Mouse (Mus musculus): Measurements from ENCODE around the gene Xpo1. TPM values are rescaled to one million over a fixed set of nuclear protein-coding genes. Genes with fewer than 3 reads are reported as not detected.

Gene Xpo1
- 10 to 100 TPM; 33.9 to 44.3 TPM for total RNA-seq (2021)

- intact Hi-C loops (cut with DNase I) = loop anchor here (1.0 to 10.0 kb wide), 7 partner anchors 44 to 1683 kb away; partner anchors contain the start of genes Fam161a, Mdh1, Usp34 and Wdpcp
- peak; percentile 99 for DNase-seq (ENCODE audit: low spot score)
Measured at GRCm38 (mm10) chr11:23255427-23256193, at the start of gene Xpo1. Gene Xpo1, plus strand, starts transcription at chr11:23256041.

- intact Hi-C loops (cut with DNase I) = no loop called here
- no peak for DNase-seq (ENCODE audit: low spot score)
Measured at GRCm38 (mm10) chr11:23209717-23210116, 46.1 kb upstream of the Xpo1 start.

- peak; percentile 58 for DNase-seq (ENCODE audit: low spot score)
- intact Hi-C loops (cut with DNase I) = loop anchor here (1.0 kb wide), 1 partner anchor 44 kb away; no protein-coding TSS in a partner anchor
Measured at GRCm38 (mm10) chr11:23210590-23211510, 45.0 kb upstream of the Xpo1 start.

- DNase-seq (ENCODE audit: low spot score) = peak; percentile 15
- intact Hi-C loops (cut with DNase I) = no loop called here
Measured at GRCm38 (mm10) chr11:23217430-23217829, 38.4 kb upstream of the Xpo1 start.

- DNase-seq (ENCODE audit: low spot score) = no peak
Measured at GRCm38 (mm10) chr11:23236015-23236414, 19.8 kb upstream of the Xpo1 start.

GRCm38 (mm10) chr11:23253931-23254330 is 1.9 kb upstream of the Xpo1 start:
- DNase-seq (ENCODE audit: low spot score) = no peak
- intact Hi-C loops (cut with DNase I) = loop anchor here (10.0 kb wide), 1 partner anchor 189 kb away; no protein-coding TSS in a partner anchor

More at GRCm38 (mm10) chr11:23236015-23236414, 19.8 kb upstream of the Xpo1 start:
- intact Hi-C loops (cut with DNase I) = no loop called here

GRCm38 (mm10) chr11:23254548-23254947 is 1.3 kb upstream of the Xpo1 start:
- intact Hi-C loops (cut with DNase I) = loop anchor here (10.0 kb wide), 1 partner anchor 190 kb away; no protein-coding TSS in a partner anchor
- DNase-seq (ENCODE audit: low spot score) = no peak

GRCm38 (mm10) chr11:23255053-23255426 is 801 bp upstream of the Xpo1 start:
- intact Hi-C loops (cut with DNase I) = loop anchor here (1.0 to 10.0 kb wide), 6 partner anchors 44 to 1683 kb away; partner anchors contain the start of genes Fam161a, Mdh1 and Wdpcp
- DNase-seq (ENCODE audit: low spot score) = no peak

- intact Hi-C loops (cut with DNase I) = loop anchor here (2.0 to 10.0 kb wide), 6 partner anchors 51 to 1684 kb away; partner anchors contain the start of genes Fam161a, Mdh1, Usp34 and Wdpcp
- peak; percentile 10 for DNase-seq (ENCODE audit: low spot score)
Measured at GRCm38 (mm10) chr11:23256194-23256802, 457 bp downstream of the Xpo1 start.

- peak; percentile 66 for DNase-seq (ENCODE audit: low spot score)
- intact Hi-C loops (cut with DNase I) = loop anchor here (2.0 to 10.0 kb wide), 6 partner anchors 50 to 1685 kb away; partner anchors contain the start of genes Fam161a, Mdh1, Usp34 and Wdpcp
Measured at GRCm38 (mm10) chr11:23256803-23257704, 1.2 kb downstream of the Xpo1 start.

GRCm38 (mm10) chr11:23259073-23259472 is 3.2 kb downstream of the Xpo1 start:
- DNase-seq (ENCODE audit: low spot score) = no peak
- intact Hi-C loops (cut with DNase I) = loop anchor here (5.0 to 10.0 kb wide), 5 partner anchors 194 to 1687 kb away; partner anchors contain the start of genes Fam161a, Mdh1 and Wdpcp

GRCm38 (mm10) chr11:23259481-23259880 is 3.6 kb downstream of the Xpo1 start:
- DNase-seq (ENCODE audit: low spot score) = no peak
- intact Hi-C loops (cut with DNase I) = loop anchor here (5.0 to 10.0 kb wide), 5 partner anchors 195 to 1687 kb away; partner anchors contain the start of genes Fam161a, Mdh1 and Wdpcp

- intact Hi-C loops (cut with DNase I) = no loop called here
- no peak for DNase-seq (ENCODE audit: low spot score)
Measured at GRCm38 (mm10) chr11:23260186-23260585, 4.3 kb downstream of the Xpo1 start.

- no peak for DNase-seq (ENCODE audit: low spot score)
- intact Hi-C loops (cut with DNase I) = no loop called here
Measured at GRCm38 (mm10) chr11:23261490-23261889, 5.6 kb downstream of the Xpo1 start.

- intact Hi-C loops (cut with DNase I) = no loop called here
- DNase-seq (ENCODE audit: low spot score) = no peak
Measured at GRCm38 (mm10) chr11:23264949-23265348, 9.1 kb downstream of the Xpo1 start.

GRCm38 (mm10) chr11:23271770-23272724 is 16.2 kb downstream of the Xpo1 start:
- intact Hi-C loops (cut with DNase I) = loop anchor here (1.0 to 5.0 kb wide), 4 partner anchors 123 to 285 kb away; partner anchors contain the start of gene Fam161a
- no peak for DNase-seq (ENCODE audit: low spot score)

GRCm38 (mm10) chr11:23275780-23276179 is 19.9 kb downstream of the Xpo1 start:
- DNase-seq (ENCODE audit: low spot score) = no peak
- intact Hi-C loops (cut with DNase I) = no loop called here

All from heart, postnatal 25 days (tissue).